Mouse (Mus musculus): ENCODE measurements at regions not wholly inside any gene's neighbourhood (a gene's known extent, or its start where the extent isn't known, plus 50 kb on each side); places are given as distances from the start of the nearest gene placed in this dataset.

DNA sequence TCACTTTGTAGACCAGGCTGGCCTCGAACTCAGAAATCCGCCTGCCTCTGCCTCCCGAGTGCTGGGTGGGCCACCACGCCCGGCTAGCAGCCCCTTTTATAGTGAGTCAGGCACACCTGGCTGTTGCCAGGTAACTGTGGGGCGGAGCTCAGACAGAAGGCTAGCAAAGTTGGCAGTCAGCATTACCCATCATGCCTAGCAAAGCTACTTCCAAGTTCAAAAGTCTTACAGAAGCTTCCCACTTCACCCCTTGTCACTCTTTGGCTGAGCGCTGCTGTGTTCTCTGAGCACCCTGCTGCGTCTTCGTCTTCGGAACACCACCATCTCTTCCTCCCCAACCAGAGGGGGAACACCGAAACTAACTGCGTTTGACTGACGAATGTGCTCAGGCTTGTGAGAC, 279.1 kb upstream of the Jmjd1c start:
- TF ChIP-seq POLR2A (IDR thresholded peaks at IDR 0.05; ENCODE audit: borderline replicate concordance, extremely low read depth, low read depth, low read length) (no peak), CTCF (IDR thresholded peaks at IDR 0.05; ENCODE audit: insufficient read depth, low read length) (no peak)

Data from lung, adult 2 months (tissue).